Mouse (Mus musculus) kidney, postnatal 4 days (tissue): ENCODE data around the gene Anks6.
A peak's percentile ranks its signal among the peaks of the same experiment; 100 is the strongest.

Source experiments
- DNase-seq, 2 experiments: peaks; one replicate each; pipeline ENCODE4 v3.0.0; 2021; ENCODE audit warnings: mixed read lengths in 2 of 2

Anks6 gene

GRCm38 (mm10) chr4:47043866-47044265, 13.4 kb downstream of the Anks6 start:
- no peak for DNase-seq

DNA sequence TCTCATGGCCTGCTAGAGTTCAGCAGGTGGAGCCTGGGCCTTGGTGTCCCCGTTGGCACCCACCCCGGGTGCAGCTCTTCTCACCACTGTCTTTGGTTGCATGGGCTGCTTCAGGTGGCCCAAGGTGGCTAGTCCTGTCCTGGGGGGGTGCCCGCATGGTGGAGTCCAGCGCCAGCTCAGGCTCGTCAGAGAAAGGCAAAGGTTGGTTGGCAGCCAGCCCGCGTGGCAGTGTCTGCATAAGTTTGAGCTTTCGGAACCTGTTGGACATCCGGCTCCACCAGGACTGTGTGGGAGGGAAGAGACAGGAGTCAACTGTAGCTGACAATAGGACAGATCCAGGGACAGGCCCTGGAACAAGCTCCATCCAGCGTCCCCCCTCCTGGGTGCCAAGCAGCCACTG, 17.6 kb downstream of the Anks6 start:
- DNase-seq = peak; percentile 54 to 69

- peak; percentile 90 for DNase-seq
Measured at GRCm38 (mm10) chr4:47037321-47037657, 19.9 kb downstream of the Anks6 start.

- DNase-seq = no peak
Measured at GRCm38 (mm10) chr4:47036486-47037320, 20.5 kb downstream of the Anks6 start.

- DNase-seq = no peak
Measured at GRCm38 (mm10) chr4:47035536-47035935, 21.7 kb downstream of the Anks6 start.

- DNase-seq = no peak
Measured at GRCm38 (mm10) chr4:47032171-47032570, 25.1 kb downstream of the Anks6 start.

GRCm38 (mm10) chr4:47028791-47029190, 28.4 kb downstream of the Anks6 start:
- no peak for DNase-seq

DNA sequence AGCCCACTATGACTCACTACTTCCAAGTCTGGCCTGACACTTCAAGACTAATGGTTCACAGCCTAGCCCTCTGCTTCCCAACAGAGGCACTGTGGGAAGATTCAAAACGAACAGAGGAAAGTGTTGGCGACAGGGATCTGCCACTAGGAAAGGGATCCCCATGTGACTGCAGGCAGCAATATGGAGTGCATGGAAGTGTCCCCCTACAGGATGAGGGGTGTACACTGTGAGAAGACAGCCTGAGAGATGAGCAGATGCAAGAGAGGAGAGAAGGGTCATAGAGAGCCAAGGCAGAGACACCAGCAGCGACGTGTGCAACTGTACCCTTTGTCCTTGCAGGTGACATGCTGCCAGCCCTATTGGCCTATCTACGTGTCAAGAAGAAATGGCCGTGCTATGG, 33.3 kb downstream of the Anks6 start:
- DNase-seq = no peak

GRCm38 (mm10) chr4:47022804-47023603, 34.2 kb downstream of the Anks6 start:
- DNase-seq = no peak

GRCm38 (mm10) chr4:47020563-47020962, 36.7 kb downstream of the Anks6 start:
- DNase-seq = peak; percentile 83 to 84

DNA sequence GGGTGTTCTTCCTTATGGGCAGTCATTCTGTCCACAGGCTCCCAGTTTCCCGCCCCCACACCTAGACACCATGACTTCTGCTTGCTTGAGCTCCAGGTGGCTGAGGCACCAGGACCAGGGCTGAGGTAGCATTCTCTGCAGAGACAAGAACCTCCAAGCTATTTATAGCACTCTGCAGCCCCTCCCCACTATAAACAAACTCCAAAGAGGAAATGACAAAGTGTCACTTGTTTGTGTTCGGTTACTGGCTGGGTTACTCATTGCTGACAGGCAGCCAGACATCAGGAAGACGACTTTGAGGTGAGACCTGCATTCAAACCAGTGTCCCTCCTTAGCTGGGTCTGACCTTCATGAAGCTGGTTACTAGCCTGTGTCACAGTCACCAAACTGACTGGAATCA, 42.1 kb downstream of the Anks6 start:
- DNase-seq = peak in 1 of 2 experiments; percentile 27

DNA sequence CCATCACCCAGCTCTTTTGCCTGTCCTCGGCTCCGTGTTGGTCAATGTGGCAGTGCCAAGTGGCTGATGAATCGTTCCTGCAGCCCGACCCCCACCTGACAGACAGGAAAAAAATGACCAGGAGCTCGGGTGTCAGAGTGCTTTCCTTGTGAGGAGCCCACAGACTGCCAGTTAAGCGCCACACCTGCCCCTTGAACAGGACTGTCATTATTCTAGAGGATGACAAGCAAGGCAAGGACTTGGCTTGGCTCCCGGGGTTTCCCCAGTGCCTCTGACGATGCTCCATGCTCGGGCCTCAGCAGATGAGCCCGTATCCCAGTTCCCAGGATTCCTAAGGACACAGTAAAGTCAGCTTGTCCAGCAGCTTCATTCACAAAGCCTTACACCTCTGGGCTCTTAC, 44.8 kb downstream of the Anks6 start:
- peak; percentile 31 to 45 for DNase-seq

GRCm38 (mm10) chr4:47010400-47011231, 46.6 kb downstream of the Anks6 start:
- DNase-seq = peak in 1 of 2 experiments; percentile 41

- no peak for DNase-seq
Measured at GRCm38 (mm10) chr4:47000626-47001395, 56.4 kb downstream of the Anks6 start.

- DNase-seq = no peak
Measured at GRCm38 (mm10) chr4:46997969-46998368, 59.3 kb downstream of the Anks6 start.

DNA sequence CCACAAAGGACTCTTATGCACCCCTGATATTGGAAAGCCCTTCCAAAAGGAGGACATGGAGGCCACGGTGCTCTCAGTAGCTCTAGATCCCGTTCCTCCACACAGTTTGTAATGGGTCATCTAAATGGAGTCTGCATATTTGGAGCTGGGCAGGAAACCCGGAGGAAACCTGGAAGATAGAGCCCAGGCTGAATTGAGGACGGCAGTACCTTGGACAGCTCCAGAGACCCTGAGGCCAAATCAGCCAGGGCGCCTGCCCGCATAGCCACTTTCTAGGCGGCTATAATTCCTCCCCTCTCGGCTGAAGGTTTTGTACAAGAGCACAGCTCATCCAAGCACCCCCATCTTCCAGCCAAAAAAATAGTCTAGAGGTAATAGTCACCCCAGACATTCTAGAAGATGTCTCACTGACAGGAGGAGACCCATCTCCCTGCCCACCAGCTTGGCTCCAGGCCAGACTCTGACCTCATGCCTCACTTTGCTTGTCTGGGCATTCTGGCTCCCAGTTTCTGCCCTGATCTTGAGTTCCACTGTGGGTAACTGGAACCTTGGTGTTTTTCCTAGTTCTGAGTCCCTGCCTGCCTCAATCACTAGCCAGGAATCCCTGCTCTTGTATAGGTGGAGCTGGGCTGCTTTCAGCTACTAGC, 64.3 kb downstream of the Anks6 start:
- peak; percentile 85 to 86 for DNase-seq

GRCm38 (mm10) chr4:46991959-46992316, 65.3 kb downstream of the Anks6 start:
- DNase-seq = no peak

DNA sequence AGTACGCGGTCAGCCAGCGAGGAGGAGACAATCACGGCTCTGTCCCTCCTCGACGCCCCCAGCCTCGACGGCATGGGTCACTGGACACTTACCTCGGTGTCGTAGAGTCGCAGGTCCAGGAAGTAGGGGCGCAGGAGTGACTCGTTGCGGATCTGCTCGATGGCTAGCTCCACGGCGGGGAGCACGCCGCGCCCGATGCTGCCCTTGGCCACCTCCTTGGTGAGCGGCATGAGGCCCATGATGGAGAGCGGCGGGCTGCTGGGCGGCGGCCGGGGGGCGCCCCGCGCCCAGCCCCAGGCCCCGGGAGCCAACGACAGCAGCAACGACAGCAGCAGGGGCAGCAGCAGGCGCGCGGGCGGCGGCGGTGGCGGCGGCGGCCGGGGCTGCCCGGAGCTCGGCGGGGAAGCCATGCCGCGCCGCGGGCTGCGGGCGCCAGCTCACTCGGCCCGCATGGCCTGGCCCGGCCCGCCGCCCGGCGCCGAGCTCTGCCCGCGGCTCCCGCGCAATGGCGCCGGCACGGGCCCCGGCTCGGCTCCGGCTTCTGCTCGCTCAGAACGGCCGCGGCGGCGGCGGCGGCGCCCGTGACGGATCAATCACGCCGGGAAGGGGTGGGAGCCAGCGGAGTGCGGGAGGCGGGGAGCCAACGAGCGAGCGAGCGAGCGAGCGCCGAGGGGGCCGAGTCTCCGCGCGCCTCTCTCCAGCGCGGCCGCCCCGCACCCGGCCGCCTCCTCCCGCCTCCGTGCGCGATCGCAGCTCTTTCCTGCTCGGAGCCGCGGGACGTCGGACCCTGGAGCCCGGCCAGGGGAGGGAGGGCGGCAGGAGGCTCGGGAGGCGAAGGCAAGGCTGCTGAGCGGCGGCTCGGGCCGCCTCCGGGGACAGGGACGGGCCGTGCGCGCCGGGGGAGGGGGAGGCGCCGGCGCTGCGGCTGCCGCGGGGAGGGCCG, 65.9 kb downstream of the Anks6 start, which contains the start of gene Gabbr2:
Gene Gabbr2 (minus strand): TSS at position 858 of the 943 bp plus-strand sequence.
- DNase-seq = peak; percentile 33 to 38

GRCm38 (mm10) chr4:46990281-46991015, 66.8 kb downstream of the Anks6 start:
- peak; percentile 58 to 67 for DNase-seq

DNA sequence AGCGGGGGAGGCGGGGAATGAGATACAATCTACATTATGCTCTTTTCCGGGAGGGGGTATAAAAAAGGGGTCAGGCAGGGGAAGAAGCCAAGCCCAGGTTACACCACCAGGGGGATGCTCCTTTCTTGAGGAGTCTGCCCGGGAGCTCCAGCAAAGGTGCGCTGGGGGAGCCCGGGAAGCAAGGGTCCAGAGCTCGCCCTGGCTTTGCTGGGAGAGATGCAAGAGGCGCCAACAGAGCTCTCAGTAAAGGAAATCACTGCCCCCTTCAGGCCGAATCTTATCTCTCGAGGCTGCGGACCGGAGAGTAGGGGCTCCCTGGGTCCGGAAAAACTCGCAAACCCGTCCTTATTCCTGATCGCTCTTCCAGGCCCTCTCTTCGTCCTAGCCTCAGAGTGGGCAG, 67.4 kb downstream of the Anks6 start:
- DNase-seq = peak; percentile 40 to 57
